Mouse (Mus musculus) heart, embryonic 11.5 days (tissue): ENCODE measurements around the gene Plpp3. TPM values are rescaled to one million over a fixed set of nuclear protein-coding genes. Genes with fewer than 3 reads are reported as not detected.

Experiments
- ATAC-seq: fragments of 200-750 bp; cut with Nextera tagmentation; replicated peaks from 2 replicates; pipeline ENCODE4 v1.8.0; 2017; ENCODE audit warnings: moderate library complexity; ENCODE audit not compliant: insufficient number of reproducible peaks, low FRiP score, low TSS enrichment
- H3K27ac ChIP-seq: fragments of 300-500 bp; sonication (generic); 2 replicates; pipeline ENCODE4 v1.5.1; 2014; ENCODE audit warnings: mild to moderate bottlenecking, low read depth, low read length
- H3K27me3 ChIP-seq: fragments of 300-500 bp; sonication (generic); 2 replicates; pipeline ENCODE4 v1.6.1; 2014; ENCODE audit warnings: mild to moderate bottlenecking, low read length, mixed read lengths; ENCODE audit not compliant: control insufficient read depth, insufficient read depth
- H3K36me3 ChIP-seq: fragments of 300-500 bp; sonication (generic); 2 replicates; pipeline ENCODE4 v1.6.1; 2014; ENCODE audit warnings: mild to moderate bottlenecking, low read length, moderate library complexity, mixed read lengths; ENCODE audit not compliant: control insufficient read depth, insufficient read depth
- H3K4me1 ChIP-seq: fragments of 300-500 bp; sonication (generic); 2 replicates; pipeline ENCODE4 v1.6.1; 2014; ENCODE audit warnings: low read length; ENCODE audit not compliant: control insufficient read depth, insufficient read depth
- H3K4me2 ChIP-seq: fragments of 300-500 bp; sonication (generic); 2 replicates; pipeline ENCODE4 v1.6.1; 2014; ENCODE audit warnings: mild to moderate bottlenecking, moderate library complexity
- H3K4me3 ChIP-seq: fragments of 300-500 bp; sonication (generic); 2 replicates; pipeline ENCODE4 v1.5.1; 2014; ENCODE audit warnings: low read depth, low read length
- H3K9ac ChIP-seq: fragments of 300-500 bp; sonication (generic); 2 replicates; pipeline ENCODE4 v1.6.1; 2014; ENCODE audit warnings: mild to moderate bottlenecking, low read depth, low read length, moderate library complexity
- H3K9me3 ChIP-seq: fragments of 300-500 bp; sonication (generic); replicated peaks from 2 replicates; pipeline ENCODE4 v1.6.1; 2016; ENCODE audit warnings: low read length; ENCODE audit not compliant: control insufficient read depth
- WGBS: fragments of 180-500 bp; shearing (Covaris S2); extraction: QIAGEN DNeasy Blood & Tissue Kit; methylation state at CpG from one replicate; pipeline ENCODE4 v1.1.7; 2014; ENCODE audit not compliant: insufficient replicate concordance; 5-methylcytosine and 5-hydroxymethylcytosine counted together
- polyA plus RNA-seq: library from polyadenylated mRNA; unstranded; fragments of >200 nt; fragmentation: Nextera tagmentation; extraction: Ambion mirVana; gene quantifications from 2 replicates; pipeline ENCODE4 v1.2.1, GENCODE M21; 2014

Gene Plpp3
- polyA plus RNA-seq: 23.8 and 25.7 TPM in 2 replicates

GRCm38 (mm10) chr4:105157276-105158168 is at the start of gene Plpp3:
Gene Plpp3, plus strand, starts transcription at chr4:105157347.
- peak within 1 kb of the TSS; percentile 90 for H3K4me3 ChIP-seq
- H3K27me3 ChIP-seq: peaks cover 3% of the 10 kb centered on the region; the same call in 1 of the 2 replicates
- H3K36me3 ChIP-seq: no peaks in the 10 kb centered on the region; the same call in 1 of the 2 replicates
- peak; percentile 77 for ATAC-seq
- H3K4me2 ChIP-seq: peak within 1 kb of the TSS; percentile 78
- WGBS: under 1% methylated on average over 77 of the region's 77 CpGs
- peaks cover 5% of the 10 kb centered on the region for H3K4me1 ChIP-seq
- peak within 1 kb of the TSS; percentile 88 for H3K9ac ChIP-seq
- peak within 1 kb of the TSS; percentile 85 for H3K27ac ChIP-seq
- no peaks in the 10 kb centered on the region for H3K9me3 ChIP-seq

- no peak for ATAC-seq
- Histone ChIP-seq H3K9me3 (no peaks in the 10 kb centered on the region), H3K9ac (peak overlapping the region; percentile 94), H3K27ac (peak overlapping the region; percentile 93), H3K36me3 (no peaks in the 10 kb centered on the region), H3K4me2 (peak overlapping the region; percentile 75), H3K27me3 (peaks cover 4% of the 10 kb centered on the region; the same call in 1 of the 2 replicates), H3K4me3 (peak overlapping the region; percentile 81), H3K4me1 (peaks cover 4% of the 10 kb centered on the region; the same call in 1 of the 2 replicates)
- 54% methylated on average over 12 of the region's 12 CpGs for WGBS
Measured at GRCm38 (mm10) chr4:105107943-105108640, 49.1 kb upstream of the Plpp3 start.

GRCm38 (mm10) chr4:105108641-105109198 is 48.4 kb upstream of the Plpp3 start:
- Histone ChIP-seq H3K4me2 (peak overlapping the region; percentile 75), H3K4me1 (peaks cover 4% of the 10 kb centered on the region; the same call in 1 of the 2 replicates), H3K9ac (peak overlapping the region; percentile 94), H3K4me3 (peak overlapping the region; percentile 81), H3K36me3 (no peaks in the 10 kb centered on the region), H3K27ac (peak overlapping the region; percentile 93), H3K27me3 (peaks cover 4% of the 10 kb centered on the region; the same call in 1 of the 2 replicates), H3K9me3 (no peaks in the 10 kb centered on the region)
- no peak for ATAC-seq
- WGBS: 22% methylated on average over 5 of the region's 5 CpGs

GRCm38 (mm10) chr4:105109199-105109989 is 47.8 kb upstream of the Plpp3 start, which contains the start of gene Prkaa2:
Gene Prkaa2, minus strand, starts transcription at chr4:105109890.
- Histone ChIP-seq H3K9ac (peak within 1 kb of the TSS; percentile 94), H3K4me2 (peak within 1 kb of the TSS; percentile 75), H3K4me3 (peak within 1 kb of the TSS; percentile 81), H3K9me3 (no peaks in the 10 kb centered on the region), H3K27me3 (peaks cover 4% of the 10 kb centered on the region; the same call in 1 of the 2 replicates), H3K27ac (peak within 1 kb of the TSS; percentile 93), H3K36me3 (no peaks in the 10 kb centered on the region), H3K4me1 (peaks cover 4% of the 10 kb centered on the region; the same call in 1 of the 2 replicates)
- 1% methylated on average over 73 of the region's 80 CpGs for WGBS
- ATAC-seq: peak; percentile 74

GRCm38 (mm10) chr4:105109990-105110683 is 47.0 kb upstream of the Plpp3 start:
- peak overlapping the region; percentile 75 for H3K4me2 ChIP-seq
- ATAC-seq: peak; percentile 55
- WGBS: 3% methylated on average over 24 of the region's 24 CpGs
- H3K27ac ChIP-seq: peak overlapping the region; percentile 93
- H3K36me3 ChIP-seq: no peaks in the 10 kb centered on the region
- H3K9me3 ChIP-seq: no peaks in the 10 kb centered on the region
- H3K4me1 ChIP-seq: peaks cover 4% of the 10 kb centered on the region; the same call in 1 of the 2 replicates
- H3K27me3 ChIP-seq: peaks cover 4% of the 10 kb centered on the region; the same call in 1 of the 2 replicates
- H3K9ac ChIP-seq: peak overlapping the region; percentile 94
- H3K4me3 ChIP-seq: peak overlapping the region; percentile 81

- H3K4me1 ChIP-seq: peaks cover 4% of the 10 kb centered on the region; the same call in 1 of the 2 replicates
- H3K9ac ChIP-seq: no peak overlapping the region
- ATAC-seq: 0 out of 2 replicates have a peak, but pooled peaks have one; percentile 8
- H3K9me3 ChIP-seq: no peaks in the 10 kb centered on the region
- H3K36me3 ChIP-seq: no peaks in the 10 kb centered on the region
- peak overlapping the region; percentile 75 for H3K4me2 ChIP-seq
- peak overlapping the region; percentile 81 for H3K4me3 ChIP-seq
- 58% methylated on average over 4 of the region's 4 CpGs for WGBS
- H3K27me3 ChIP-seq: peaks cover 4% of the 10 kb centered on the region; the same call in 1 of the 2 replicates
- H3K27ac ChIP-seq: no peak overlapping the region
Measured at GRCm38 (mm10) chr4:105110684-105111035, 46.5 kb upstream of the Plpp3 start.

- H3K27ac ChIP-seq: no peak overlapping the region
- H3K4me1 ChIP-seq: peaks cover 4% of the 10 kb centered on the region; the same call in 1 of the 2 replicates
- no peaks in the 10 kb centered on the region for H3K36me3 ChIP-seq
- no peak overlapping the region for H3K9ac ChIP-seq
- H3K9me3 ChIP-seq: no peaks in the 10 kb centered on the region
- no peak overlapping the region for H3K4me3 ChIP-seq
- H3K4me2 ChIP-seq: no peak overlapping the region
- ATAC-seq: no peak
- 82% methylated on average over 11 of the region's 11 CpGs for WGBS
- H3K27me3 ChIP-seq: peaks cover 4% of the 10 kb centered on the region; the same call in 1 of the 2 replicates
Measured at GRCm38 (mm10) chr4:105111770-105112169, 45.4 kb upstream of the Plpp3 start.
